Mouse (Mus musculus) cerebellum, postnatal 10 days (tissue): ENCODE measurements around the gene Tmem270.
A peak's percentile ranks its signal among the peaks of the same experiment; 100 is the strongest.
"Not testable (repeated sequence)": the region's sequence is repeated elsewhere in the genome, so short reads cannot be mapped to it uniquely, and the experiment has no call there.

Source experiments
- DNase-seq, 2 experiments: peaks; one replicate each; pipeline ENCODE4 v3.0.0; 2021; ENCODE audit warnings: mixed read lengths in 2 of 2

Tmem270 gene

GRCm38 (mm10) chr5:134906633-134907032 is at the start of gene Tmem270:
Gene Tmem270, minus strand, starts transcription at chr5:134906733.
- DNase-seq: no peak

- DNase-seq: no peak
These were observed 49.0 kb upstream of the Tmem270 start for GRCm38 (mm10) chr5:134955491-134955890.

GRCm38 (mm10) chr5:134951053-134951884 is 44.7 kb upstream of the Tmem270 start:
- no peak for DNase-seq

- DNase-seq: no peak
These were observed 41.5 kb upstream of the Tmem270 start for GRCm38 (mm10) chr5:134948085-134948439.

GRCm38 (mm10) chr5:134947420-134948084 is 41.0 kb upstream of the Tmem270 start:
- DNase-seq: no peak

- DNase-seq: no peak
These were observed 40.3 kb upstream of the Tmem270 start, which contains the start of gene Cldn4 for GRCm38 (mm10) chr5:134946857-134947255. Gene Cldn4, minus strand, starts transcription at chr5:134946934.

- DNase-seq: no peak
These were observed 39.7 kb upstream of the Tmem270 start for GRCm38 (mm10) chr5:134946063-134946856.

- no peak for DNase-seq
These were observed 38.9 kb upstream of the Tmem270 start for GRCm38 (mm10) chr5:134945266-134945959.

GRCm38 (mm10) chr5:134944179-134944578 is 37.6 kb upstream of the Tmem270 start:
- DNase-seq: no peak

- no peak for DNase-seq
These were observed 36.2 kb upstream of the Tmem270 start for GRCm38 (mm10) chr5:134942740-134943139.

GRCm38 (mm10) chr5:134941472-134942209 is 35.1 kb upstream of the Tmem270 start:
- no peak for DNase-seq

GRCm38 (mm10) chr5:134939554-134939953 is 33.0 kb upstream of the Tmem270 start:
- not testable (repeated sequence) for DNase-seq

- DNase-seq: no peak
These were observed 32.5 kb upstream of the Tmem270 start for GRCm38 (mm10) chr5:134939069-134939468.

GRCm38 (mm10) chr5:134936626-134937185 is 30.2 kb upstream of the Tmem270 start:
- peak; percentile 43 to 52 for DNase-seq

- no peak for DNase-seq
These were observed 29.5 kb upstream of the Tmem270 start for GRCm38 (mm10) chr5:134936051-134936450.

- no peak for DNase-seq
These were observed 28.1 kb upstream of the Tmem270 start for GRCm38 (mm10) chr5:134934666-134935065.

- not testable (repeated sequence) for DNase-seq
These were observed 27.2 kb upstream of the Tmem270 start for GRCm38 (mm10) chr5:134933686-134934085.

GRCm38 (mm10) chr5:134933281-134933680 is 26.7 kb upstream of the Tmem270 start:
- no peak for DNase-seq

- DNase-seq: peak; percentile 65 to 78
These were observed 26.4 kb upstream of the Tmem270 start for GRCm38 (mm10) chr5:134932903-134933276.

GRCm38 (mm10) chr5:134932179-134932902 is 25.8 kb upstream of the Tmem270 start, which contains the start of gene Mettl27:
Gene Mettl27, plus strand, starts transcription at chr5:134932368.
- DNase-seq: peak; percentile 93

GRCm38 (mm10) chr5:134929988-134930387 is 23.5 kb upstream of the Tmem270 start:
- no peak for DNase-seq
